Mouse (Mus musculus): ENCODE measurements around the gene Mb21d2.

The Mb21d2 gene

DNA sequence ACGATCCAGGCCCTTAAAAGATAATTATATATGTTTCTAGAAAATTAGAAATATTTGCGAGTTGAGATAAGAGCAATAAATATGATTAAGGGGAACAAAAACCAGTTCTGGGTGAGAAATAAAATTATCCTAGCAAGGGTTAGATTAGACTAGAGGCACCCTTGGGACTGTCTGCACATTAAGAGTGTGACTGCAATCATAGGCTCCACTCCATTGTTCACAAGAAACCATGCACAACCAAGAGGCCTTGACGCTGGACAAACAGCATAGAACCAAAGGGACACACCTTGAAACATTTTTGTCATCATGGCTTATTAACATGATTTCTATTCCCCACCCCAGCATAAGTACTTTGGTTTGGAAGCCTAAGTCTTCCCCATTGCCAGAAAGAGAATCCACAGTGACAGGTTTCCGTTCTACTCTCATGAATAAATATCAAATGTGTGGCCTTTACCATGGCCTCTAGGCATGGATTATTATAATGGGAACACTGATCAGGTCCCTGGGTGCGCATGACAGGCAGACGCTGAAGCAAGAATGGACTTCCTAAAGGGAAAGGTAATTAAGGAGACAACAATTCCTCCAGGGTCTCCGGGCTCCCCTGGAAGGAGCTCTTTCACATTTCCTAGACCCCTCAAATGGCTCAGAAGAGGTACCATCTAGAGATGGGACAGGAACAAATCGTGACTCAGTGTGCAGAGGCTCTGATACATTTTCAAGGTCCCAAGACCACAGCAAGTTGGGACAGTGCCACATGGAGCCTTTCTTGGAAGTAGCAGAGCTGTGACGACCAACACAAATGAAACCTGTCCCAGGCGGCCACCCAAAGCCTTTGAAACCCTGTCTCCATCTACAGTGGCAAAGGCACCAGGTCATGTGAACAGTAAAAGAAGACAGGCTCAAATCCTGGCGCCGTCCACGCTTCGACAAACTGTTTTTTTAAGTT, 26.6 kb downstream of the Mb21d2 start:
- DNase-seq (ENCODE audit: extremely low read depth, insufficient read length, low spot score): no peak

DNA sequence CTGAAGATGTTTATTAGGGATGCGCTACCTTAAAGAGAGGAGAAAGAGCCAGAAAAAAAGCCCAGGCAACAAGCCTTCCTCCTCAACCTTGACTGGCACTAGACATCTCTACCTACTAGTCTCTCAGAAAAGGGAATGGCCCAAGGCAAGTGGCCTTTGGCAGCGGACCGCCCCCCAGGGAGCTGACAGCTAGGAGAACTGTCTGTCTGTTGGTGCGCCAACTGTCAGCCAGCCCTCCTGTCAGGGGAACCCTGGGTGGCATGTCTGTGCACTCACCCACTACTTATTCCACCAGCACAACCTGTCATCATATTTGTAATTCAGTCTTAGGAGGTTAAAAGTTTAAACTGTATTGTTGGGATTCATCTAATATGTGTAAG, 30.3 kb downstream of the Mb21d2 start:
- DNase-seq (ENCODE audit: extremely low read depth, insufficient read length, low spot score): no peak

DNA sequence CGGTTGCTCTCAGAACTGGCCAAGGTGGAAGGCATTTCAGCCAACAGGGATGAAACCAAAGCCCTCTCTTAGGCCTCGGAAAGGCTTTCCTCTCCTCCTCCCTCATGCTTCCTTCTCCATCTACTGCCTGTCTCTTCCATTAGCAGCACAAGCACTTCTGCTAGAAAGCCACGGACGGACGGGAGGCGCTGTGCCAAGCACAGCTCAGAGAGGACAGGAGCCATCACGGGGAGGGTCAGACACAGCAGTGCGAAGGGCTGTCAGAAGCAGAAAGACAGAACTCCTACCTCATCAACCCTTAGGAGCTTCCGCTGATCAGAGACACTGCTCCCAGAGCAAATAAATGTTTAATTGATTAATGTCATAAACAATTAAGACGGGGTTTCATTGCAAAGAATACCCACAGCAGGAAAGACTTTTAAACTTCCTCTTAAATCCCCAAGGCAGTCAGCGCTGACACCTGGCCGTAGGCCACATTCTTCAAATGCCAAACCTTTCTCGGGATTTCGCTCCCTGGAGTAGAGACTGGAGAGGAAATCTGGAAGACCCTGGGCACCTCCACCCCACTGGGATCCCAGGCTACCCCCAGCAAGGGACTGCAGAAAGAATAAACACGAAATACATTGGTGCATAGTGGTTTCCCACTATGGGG, 30.8 kb downstream of the Mb21d2 start:
- no peak for DNase-seq (ENCODE audit: extremely low read depth, insufficient read length, low spot score)

DNA sequence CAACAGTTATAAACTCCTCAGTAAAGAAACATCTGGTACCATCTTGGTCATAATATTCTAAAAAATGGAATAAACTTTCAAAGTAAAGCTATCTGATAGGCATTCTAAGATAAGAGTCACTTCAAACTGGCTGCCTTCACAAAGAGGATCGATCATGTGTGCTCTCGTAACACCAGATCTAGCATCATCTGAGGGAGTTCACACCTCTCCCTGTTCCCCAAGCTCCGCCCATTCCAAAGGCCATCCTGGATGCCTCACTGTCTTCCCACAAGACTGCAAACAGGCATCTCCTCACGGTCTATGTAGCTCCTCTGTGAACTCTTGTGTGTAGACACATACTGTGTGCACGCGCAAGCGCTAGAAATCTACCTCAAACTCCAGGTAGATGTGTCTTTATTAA, 32.9 kb downstream of the Mb21d2 start:
- DNase-seq (ENCODE audit: extremely low read depth, insufficient read length, low spot score): no peak

GRCm38 (mm10) chr16:28894872-28895271, 34.6 kb downstream of the Mb21d2 start:
- DNase-seq (ENCODE audit: extremely low read depth, insufficient read length, low spot score): no peak

DNA sequence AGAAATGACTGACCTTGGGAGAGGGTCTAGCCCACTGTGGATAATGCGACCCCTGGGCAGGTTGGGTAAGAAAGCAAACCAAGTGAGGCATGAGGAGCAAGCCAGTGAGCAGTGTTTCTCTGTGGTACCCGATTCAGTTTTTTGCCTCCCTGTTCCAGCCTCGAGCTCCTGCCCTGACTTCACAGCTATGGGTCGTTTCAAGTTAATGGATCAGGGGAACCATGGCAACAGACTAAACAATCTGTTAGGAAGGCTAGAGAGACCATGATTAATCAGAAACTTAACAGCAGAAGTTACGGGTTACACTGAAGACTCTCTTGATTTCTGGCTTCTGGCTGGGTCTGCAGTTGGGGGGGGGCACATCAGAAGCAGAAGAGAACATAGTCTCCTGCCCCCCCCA, 36.2 kb downstream of the Mb21d2 start:
- DNase-seq (ENCODE audit: extremely low read depth, insufficient read length, low spot score): no peak

- DNase-seq (ENCODE audit: extremely low read depth, insufficient read length, low spot score): no peak
Measured at GRCm38 (mm10) chr16:28886201-28886745, 43.2 kb downstream of the Mb21d2 start.

GRCm38 (mm10) chr16:28885474-28885873, 44.0 kb downstream of the Mb21d2 start:
- DNase-seq (ENCODE audit: extremely low read depth, insufficient read length, low spot score): no peak

GRCm38 (mm10) chr16:28884661-28885060, 44.8 kb downstream of the Mb21d2 start:
- no peak for DNase-seq (ENCODE audit: extremely low read depth, insufficient read length, low spot score)

DNA sequence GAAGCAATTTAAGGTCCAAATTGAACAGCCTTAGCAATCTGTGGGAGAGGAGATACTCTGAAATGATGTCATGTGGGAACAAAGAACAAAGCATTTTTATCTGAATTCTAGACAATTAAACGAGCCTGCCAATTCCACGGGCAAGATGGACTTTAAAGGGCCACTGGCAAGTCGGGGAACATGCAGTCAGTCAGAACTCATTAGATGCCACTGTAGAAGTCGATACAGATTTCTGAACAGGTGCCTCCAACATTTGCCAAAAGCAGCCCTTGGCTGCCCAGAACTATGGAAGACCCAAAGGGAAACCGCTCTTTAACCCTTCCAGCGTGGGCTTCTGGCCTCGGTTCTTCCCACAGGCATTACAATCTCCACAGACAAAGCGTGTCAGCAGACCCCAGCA, 45.8 kb downstream of the Mb21d2 start:
- DNase-seq (ENCODE audit: extremely low read depth, insufficient read length, low spot score): no peak

- no peak for DNase-seq (ENCODE audit: extremely low read depth, insufficient read length, low spot score)
Measured at GRCm38 (mm10) chr16:28882687-28883428, 46.6 kb downstream of the Mb21d2 start.

- no peak for DNase-seq (ENCODE audit: extremely low read depth, insufficient read length, low spot score)
Measured at GRCm38 (mm10) chr16:28881787-28882186, 47.7 kb downstream of the Mb21d2 start.

DNA sequence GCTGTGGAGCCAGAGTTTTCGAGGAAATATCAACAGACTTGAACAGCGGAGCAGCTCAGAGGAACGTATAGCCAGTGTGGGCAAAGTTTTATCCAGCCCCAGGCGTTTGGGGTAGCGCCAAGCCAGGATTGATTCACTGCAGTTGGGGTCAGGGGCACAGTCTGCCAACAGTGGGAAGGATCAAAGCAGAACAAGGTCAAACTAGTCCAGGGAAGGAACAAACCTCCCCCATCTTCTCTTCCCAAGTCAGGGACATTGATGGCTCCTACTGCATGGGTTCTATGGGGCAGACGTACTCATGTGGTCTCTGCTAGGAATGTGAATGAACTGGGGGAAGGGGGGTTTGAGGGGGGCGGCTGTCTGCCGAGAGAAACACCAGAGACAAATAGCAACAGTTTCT, 48.7 kb downstream of the Mb21d2 start:
- DNase-seq (ENCODE audit: extremely low read depth, insufficient read length, low spot score): no peak

DNA sequence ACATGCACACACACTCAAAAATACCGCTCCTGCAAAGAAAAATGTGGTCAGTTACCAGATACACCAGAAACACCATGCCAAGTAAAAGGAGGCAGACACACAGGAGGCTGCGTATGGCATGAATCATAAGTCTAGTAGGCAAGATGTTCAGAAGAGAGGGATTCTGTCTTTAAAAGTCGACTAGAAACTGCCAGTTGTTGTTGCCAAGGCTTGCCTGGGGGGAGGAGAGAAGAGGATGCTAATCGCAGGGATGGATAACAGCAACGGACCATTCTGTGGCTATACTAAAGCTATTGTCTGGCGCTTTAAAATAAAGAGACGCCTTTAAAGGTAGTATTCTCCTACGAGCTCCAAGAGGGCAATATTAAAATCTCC, 49.2 kb downstream of the Mb21d2 start:
- no peak for DNase-seq (ENCODE audit: extremely low read depth, insufficient read length, low spot score)

- DNase-seq (ENCODE audit: extremely low read depth, insufficient read length, low spot score): no peak
Measured at GRCm38 (mm10) chr16:28879636-28880306, 49.7 kb downstream of the Mb21d2 start.

DNA sequence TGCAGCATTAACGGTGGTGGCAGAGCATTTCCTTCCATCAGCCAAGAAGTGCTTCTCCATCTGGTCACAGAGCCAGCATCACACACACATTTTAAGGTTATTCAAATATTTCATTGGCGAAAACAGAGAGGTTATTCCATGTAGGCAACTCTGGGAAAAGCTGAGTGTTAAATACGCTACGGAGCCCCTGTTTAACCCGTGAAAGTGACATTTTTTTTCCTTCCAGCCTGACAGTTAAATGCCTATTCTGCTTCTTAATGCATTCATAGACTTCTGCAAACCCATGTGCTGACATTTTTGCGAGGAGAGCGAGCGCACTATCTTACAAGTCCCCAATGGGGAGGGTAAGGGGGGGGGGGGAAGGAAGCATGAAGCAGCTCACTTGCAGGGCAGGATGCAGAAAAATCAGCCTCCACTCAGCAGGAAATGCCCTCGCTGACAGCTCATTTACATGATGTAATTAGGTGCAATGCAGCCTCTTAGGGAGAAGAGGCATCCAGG, 52.3 kb downstream of the Mb21d2 start:
- no peak for DNase-seq (ENCODE audit: extremely low read depth, insufficient read length, low spot score)

DNA sequence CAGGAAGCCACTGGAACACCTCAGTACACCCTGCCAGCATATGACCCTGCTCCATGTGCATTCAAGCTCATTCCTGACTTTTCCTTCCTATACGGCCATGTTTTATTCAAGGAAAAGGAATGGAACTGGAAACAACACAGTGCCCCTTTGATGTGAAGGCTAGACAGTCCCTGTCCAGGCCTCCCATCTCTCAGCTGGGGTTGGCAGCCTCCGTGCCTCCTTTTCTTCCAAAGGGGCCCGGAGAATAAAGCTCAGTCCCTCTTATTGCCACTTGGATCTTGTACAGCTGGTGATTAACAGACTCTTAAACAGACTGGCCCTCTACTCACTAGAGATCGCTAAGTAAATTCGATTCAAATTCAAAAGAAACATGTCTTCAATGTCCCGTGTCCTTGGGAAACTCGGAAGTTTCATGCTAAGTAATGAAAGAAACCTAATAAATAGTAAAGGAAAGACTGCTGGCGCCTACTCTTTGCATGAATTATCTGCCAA, 56.0 kb downstream of the Mb21d2 start:
- no peak for DNase-seq (ENCODE audit: extremely low read depth, insufficient read length, low spot score)

- DNase-seq (ENCODE audit: extremely low read depth, insufficient read length, low spot score): peak; percentile 73
Measured at GRCm38 (mm10) chr16:28870860-28871259, 58.6 kb downstream of the Mb21d2 start.

DNA sequence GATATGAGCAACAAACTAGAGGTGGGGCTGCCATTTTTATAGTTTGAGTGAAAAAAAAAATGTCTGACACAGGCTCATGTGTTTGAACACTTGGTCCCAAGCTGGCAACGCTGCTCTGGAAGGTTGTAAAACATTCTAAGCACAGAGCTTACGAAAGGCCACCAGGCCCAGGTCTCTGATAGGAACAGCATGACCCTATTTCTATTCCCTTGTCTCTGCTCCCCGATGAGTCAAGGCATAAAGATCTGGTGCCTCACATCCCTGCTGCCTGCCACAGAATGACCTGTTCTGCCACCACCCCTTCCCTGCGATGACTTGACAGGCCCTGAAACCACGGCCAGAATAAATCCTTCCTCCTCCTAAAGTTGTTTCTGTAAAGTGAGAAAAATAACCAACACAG, 59.0 kb downstream of the Mb21d2 start:
- DNase-seq (ENCODE audit: extremely low read depth, insufficient read length, low spot score): no peak

DNA sequence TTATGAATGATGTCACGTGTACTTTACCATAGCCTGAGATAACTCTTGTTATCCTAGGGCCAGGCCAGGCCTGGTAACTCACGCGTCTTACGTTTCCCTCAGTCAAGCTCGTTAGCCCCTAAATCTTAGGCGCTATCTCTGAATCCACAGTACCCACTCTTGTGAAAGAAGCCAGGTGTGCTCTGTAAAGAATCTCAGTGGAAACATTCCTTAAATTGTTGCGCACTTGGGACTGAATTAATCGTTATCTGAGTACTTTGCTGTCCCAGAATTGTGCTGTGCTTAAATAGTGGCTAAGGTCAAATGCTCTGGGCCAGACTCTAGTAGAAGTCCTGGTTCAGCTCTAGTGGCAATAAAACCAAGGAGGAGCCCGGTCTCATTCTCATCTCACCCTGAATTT, 60.6 kb downstream of the Mb21d2 start:
- DNase-seq (ENCODE audit: extremely low read depth, insufficient read length, low spot score): no peak

Data from 3134 (cell line).